Mouse (Mus musculus) yolk sac, embryonic 10.5 days (tissue): ENCODE results near the gene Fam149b.
"Not testable (repeated sequence)": the region's sequence is repeated elsewhere in the genome, so short reads cannot be mapped to it uniquely, and the experiment has no call there.

Experiments used
- DNase-seq: peaks from one replicate; pipeline ENCODE4 v3.0.0-alpha.2; 2017; ENCODE audit warnings: low spot score

Fam149b gene

DNA sequence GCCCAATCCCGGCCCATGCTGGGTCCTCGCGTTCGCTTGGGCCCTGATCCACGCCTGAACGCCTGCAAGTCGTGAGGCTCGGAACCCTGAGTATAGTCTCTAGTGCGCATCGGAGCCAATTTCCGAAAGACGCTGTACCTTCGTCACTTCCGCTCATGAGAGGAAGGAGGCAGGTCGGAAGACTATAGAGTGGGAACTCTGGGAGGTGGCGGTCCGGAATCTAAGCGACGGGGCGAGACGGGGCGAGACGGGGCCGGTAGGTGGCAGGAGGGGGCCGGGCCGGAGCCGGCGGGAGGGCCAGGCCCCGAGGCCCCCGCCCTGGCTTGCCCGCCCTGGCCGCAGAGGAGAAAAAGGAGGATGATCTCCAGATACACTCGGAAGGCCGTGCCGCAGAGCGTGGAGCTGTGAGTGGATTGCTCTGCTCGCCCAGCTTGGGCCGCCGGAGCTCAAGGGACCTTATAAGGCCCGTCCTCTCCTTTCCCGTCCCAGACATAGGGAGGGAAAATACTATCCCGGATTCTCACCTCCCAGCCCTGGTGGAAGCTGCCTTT, at the start of gene Fam149b, which contains the start of gene Ecd:
TSS of gene Fam149b (plus strand) at position 172 of the 551 bp plus-strand sequence.
TSS of gene Ecd (minus strand) at position 131 of the 551 bp plus-strand sequence.
- peak; percentile 96 for DNase-seq

DNA sequence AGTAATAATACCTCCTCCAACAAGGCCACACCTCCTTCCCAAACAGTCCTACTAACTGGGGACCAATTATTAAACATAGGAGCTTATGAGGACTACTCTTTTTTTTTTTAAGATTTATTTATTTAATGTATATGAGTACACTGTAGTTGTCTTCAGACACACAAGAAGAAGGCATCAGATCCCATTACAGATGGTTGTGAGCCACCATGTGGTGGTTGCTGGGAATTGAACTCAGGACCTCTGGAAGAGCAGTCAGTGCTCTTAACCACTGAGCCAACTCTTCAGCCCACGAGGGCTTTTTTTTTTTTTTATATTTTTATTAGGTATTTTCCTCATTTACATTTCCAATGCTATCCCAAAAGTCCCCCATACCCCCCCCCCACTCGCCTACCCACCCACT, 42.9 kb upstream of the Fam149b start:
- not testable (repeated sequence) for DNase-seq

- DNase-seq, result no peak
Measured at GRCm38 (mm10) chr14:20315137-20315536, 32.8 kb upstream of the Fam149b start.

DNA sequence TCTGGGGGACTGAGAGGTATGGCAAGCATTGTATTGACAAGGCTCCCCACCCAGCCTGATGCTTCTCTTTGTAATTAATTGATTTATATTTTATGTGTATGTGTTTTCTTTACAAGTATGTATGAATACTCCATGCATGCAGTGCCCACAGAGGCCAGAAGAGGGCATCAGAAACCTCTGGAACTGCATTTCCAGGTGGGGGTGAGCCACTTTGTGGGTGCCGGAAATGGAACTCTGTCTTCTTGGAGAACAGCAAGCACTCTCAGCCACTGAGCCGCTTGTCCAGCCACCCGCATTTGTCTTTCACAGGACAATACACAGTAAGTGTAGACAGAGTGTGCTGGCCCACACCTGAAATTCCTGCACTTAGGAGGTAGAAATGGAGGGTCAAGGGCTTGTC, 28.5 kb upstream of the Fam149b start:
- DNase-seq, result no peak

GRCm38 (mm10) chr14:20324196-20324595, 23.8 kb upstream of the Fam149b start:
- DNase-seq, result no peak

- no peak for DNase-seq
Measured at GRCm38 (mm10) chr14:20328474-20328873, 19.5 kb upstream of the Fam149b start.

- no peak for DNase-seq
Measured at GRCm38 (mm10) chr14:20331316-20331715, 16.6 kb upstream of the Fam149b start.

DNA sequence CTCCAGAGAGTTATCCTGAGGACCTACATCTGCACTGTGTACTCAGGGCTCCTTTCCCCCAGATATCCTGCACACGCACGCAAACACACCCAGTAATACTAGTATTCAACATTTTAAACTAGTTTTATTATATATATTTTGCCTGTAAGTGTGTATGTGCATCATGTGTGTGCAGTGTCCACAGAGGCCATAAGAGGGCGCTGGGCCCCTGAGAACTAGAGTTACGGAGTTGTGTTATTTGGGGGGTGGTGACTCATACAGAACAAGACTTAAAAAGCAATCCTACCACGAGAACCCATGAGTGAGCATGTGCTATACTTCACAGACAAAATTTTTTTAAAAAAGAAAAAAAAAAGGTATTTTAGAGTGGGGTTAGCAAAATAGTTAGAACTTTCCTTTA, 8.5 kb upstream of the Fam149b start:
- no peak for DNase-seq

GRCm38 (mm10) chr14:20340149-20340548, 7.8 kb upstream of the Fam149b start:
- DNase-seq, result no peak

- DNase-seq, result no peak
Measured at GRCm38 (mm10) chr14:20340866-20341265, 7.1 kb upstream of the Fam149b start.

DNA sequence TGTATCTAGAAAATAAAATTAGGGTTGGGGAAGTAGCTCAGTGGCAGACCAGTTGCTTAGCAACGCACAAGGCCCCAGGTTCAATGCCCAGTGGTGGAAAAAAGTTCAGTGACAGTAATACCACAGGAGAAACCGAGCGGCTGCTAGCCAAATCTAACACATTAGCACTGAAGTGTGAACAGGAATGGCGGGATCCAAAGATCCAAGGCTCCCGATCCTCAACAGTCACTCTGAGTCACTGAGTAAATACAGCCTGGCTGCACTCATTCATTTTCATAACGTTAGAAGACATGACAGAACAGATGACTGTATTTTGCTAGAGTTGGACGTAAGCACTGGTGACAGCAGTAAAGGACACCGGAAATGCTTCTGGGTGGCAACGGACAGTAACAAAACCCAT, 2.1 kb upstream of the Fam149b start:
- no peak for DNase-seq

GRCm38 (mm10) chr14:20347441-20347990, 446 bp upstream of the Fam149b start:
- DNase-seq, result no peak

DNA sequence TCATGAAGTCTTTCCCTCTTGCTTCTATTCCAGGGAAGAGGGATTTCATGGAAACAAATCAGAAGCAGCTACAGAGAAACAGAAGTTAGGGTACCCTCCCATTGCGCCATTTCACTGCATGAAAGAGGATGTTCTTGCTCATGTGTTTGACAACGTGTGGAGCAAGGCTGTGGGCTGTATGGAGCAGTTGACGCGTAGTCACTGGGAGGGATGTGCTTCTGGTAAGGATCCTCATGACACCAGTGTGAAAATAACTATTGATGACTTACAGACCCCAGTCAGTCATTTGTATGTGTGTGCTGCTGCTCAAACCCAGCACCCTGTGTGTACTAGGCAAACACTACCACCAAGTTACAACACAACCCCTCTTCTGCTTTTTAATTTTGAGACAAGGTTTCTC, 15.3 kb downstream of the Fam149b start:
- DNase-seq, result no peak

- no peak for DNase-seq
Measured at GRCm38 (mm10) chr14:20368271-20368670, 20.3 kb downstream of the Fam149b start.

GRCm38 (mm10) chr14:20370798-20371197, 22.8 kb downstream of the Fam149b start:
- DNase-seq, result peak; percentile 61

GRCm38 (mm10) chr14:20371854-20372253, 23.9 kb downstream of the Fam149b start:
- DNase-seq, result no peak

DNA sequence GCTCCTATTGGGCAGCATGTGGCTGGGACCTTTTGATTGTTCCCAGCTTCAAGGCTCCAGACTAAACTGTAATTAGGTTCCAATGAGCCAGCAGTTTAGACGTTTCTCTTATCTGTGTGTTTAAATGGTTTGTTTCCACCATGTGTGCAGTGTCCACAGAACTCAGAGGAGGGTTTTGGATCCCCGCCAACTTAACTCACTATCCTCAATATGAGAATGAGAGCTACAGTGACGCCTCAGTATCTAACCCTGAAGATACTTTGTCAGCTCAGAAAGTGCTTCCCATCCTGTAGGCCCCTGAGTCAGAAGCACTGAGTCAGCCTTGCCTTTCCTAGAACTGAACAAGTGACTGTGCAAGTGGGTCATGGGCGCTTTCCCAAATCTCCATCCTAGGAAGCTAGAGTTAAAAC, 29.2 kb downstream of the Fam149b start:
- DNase-seq, result no peak

DNA sequence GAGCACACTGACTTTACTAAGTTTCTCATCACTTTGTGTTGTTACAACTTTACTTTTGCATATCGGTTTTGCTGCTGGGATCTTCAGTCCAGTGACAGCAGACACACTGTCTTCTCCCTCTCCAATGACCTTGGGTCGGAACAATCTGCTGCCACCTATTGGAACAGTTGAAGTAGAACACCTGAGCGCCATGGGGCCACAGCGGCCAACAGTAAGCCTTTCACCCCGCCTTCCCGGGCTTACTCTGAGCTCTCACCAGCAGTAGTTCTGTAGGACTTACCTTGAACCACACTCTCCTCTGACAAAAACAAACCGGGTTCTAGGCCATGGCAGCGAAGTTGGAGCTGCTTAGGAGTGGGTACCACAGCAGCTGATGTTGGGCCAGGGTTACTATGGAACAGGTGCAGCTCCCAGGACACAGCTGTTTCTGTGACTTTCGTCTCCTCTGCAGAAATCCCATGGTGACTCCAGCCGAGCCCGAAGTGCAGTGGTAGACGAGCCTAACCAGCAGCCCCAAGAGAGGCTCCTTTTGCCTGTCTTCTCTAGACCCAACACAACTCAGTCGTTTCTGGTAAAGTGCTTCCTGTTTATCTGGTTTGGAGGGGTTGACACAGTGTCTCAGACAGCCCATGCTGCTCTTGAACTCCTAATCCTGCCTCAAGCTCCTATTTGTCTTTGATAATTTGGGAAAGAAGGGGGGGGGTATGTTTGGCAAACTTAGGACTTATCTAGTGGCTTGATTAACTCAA, 30.5 kb downstream of the Fam149b start:
- DNase-seq, result peak; percentile 46

DNA sequence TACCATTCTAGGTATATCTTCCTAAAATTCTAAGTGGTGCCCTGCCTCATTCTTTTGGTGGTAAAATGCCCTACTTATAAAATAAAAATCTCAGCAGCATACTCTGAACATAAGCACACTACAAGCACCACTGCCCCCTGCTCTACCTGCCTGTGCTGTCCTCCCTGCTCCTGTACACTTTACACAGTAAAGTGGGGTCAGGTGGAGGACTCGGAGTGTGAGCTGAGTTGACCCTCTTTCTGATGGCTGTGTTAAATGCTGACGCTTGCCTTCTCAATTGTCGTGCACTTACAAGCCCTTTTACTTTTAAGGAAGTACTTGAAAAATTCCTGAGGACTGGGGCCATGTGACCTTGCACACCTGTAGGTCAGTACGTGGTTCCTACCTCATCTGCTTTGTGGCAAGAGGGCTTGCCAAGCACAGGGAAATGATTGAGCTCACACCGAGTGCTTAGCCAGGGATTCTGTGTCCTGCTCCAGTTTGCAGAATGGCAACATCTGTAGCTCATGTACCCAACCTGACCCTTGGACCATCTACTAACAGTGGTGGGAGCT, 31.2 kb downstream of the Fam149b start:
- no peak for DNase-seq

- DNase-seq, result no peak
Measured at GRCm38 (mm10) chr14:20379753-20380430, 31.9 kb downstream of the Fam149b start.

- peak; percentile 92 for DNase-seq
Measured at GRCm38 (mm10) chr14:20388441-20389129, 40.6 kb downstream of the Fam149b start, which contains the start of gene Dnajc9. TSS of gene Dnajc9 (minus strand) at chr14:20388910.
